Mouse (Mus musculus): ENCODE results near the gene Trex1. TPM values are rescaled to one million over a fixed set of nuclear protein-coding genes. Genes with fewer than 3 reads are reported as not detected.

Gene Trex1
- polyA plus RNA-seq, 1 experiment from 2014 or later = 11.5 TPM

- no peak for ATAC-seq (ENCODE audit: low FRiP score, low read depth)
- H3K36me3 ChIP-seq = peaks cover 36% of the 10 kb centered on the region
Measured at GRCm38 (mm10) chr9:109056081-109056690, 3.3 kb downstream of the Trex1 start.

GRCm38 (mm10) chr9:109055271-109056030 lies 4.1 kb downstream of the Trex1 start:
- Histone ChIP-seq H3K9me3 (no peaks in the 10 kb centered on the region), H3K36me3 (peaks cover 31% of the 10 kb centered on the region), H3K27me3 (no peaks in the 10 kb centered on the region), H3K4me2 (replicated peaks) (peak overlapping the region; percentile 39), H3K4me3 (peak overlapping the region; percentile 30), H3K27ac (replicated peaks) (no peak overlapping the region), H3K4me1 (peaks cover 22% of the 10 kb centered on the region), H3K9ac (replicated peaks) (peak overlapping the region; percentile 43; the same call in 1 of the 2 replicates)
- WGBS = 95% methylated on average over 12 of the region's 12 CpGs
- ATAC-seq (ENCODE audit: low FRiP score, low read depth) = no peak

More at GRCm38 (mm10) chr9:109056081-109056690, 3.3 kb downstream of the Trex1 start:
- Histone ChIP-seq H3K4me3 (no peak overlapping the region), H3K4me1 (peaks cover 22% of the 10 kb centered on the region), H3K27ac (replicated peaks) (no peak overlapping the region), H3K9ac (replicated peaks) (no peak overlapping the region), H3K9me3 (no peaks in the 10 kb centered on the region), H3K4me2 (replicated peaks) (no peak overlapping the region), H3K27me3 (no peaks in the 10 kb centered on the region)
- 91% methylated on average over 17 of the region's 17 CpGs for WGBS

- peak overlapping the region; percentile 39 for H3K4me2 ChIP-seq (replicated peaks)
- peaks cover 31% of the 10 kb centered on the region for H3K36me3 ChIP-seq
- peak overlapping the region; percentile 39 for H3K27ac ChIP-seq (replicated peaks)
- H3K9me3 ChIP-seq = no peaks in the 10 kb centered on the region
- peak overlapping the region; percentile 30 for H3K4me3 ChIP-seq
- peaks cover 20% of the 10 kb centered on the region for H3K4me1 ChIP-seq
- H3K9ac ChIP-seq (replicated peaks) = peak overlapping the region; percentile 43; the same call in 1 of the 2 replicates
- 8% methylated on average over 7 of the region's 7 CpGs for WGBS
- no peaks in the 10 kb centered on the region for H3K27me3 ChIP-seq
- ATAC-seq (ENCODE audit: low FRiP score, low read depth) = peak; percentile 36; the same call in 1 of the 2 replicates
Measured at GRCm38 (mm10) chr9:109054712-109055111, 4.8 kb downstream of the Trex1 start.

- ATAC-seq (ENCODE audit: low FRiP score, low read depth) = no peak
- H3K9me3 ChIP-seq = no peaks in the 10 kb centered on the region
- H3K27me3 ChIP-seq = no peaks in the 10 kb centered on the region
- H3K4me3 ChIP-seq = no peak overlapping the region
- WGBS = 77% methylated on average over 6 of the region's 6 CpGs
- H3K9ac ChIP-seq (replicated peaks) = no peak overlapping the region
- no peak overlapping the region for H3K4me2 ChIP-seq (replicated peaks)
- H3K36me3 ChIP-seq = peaks cover 26% of the 10 kb centered on the region
- H3K27ac ChIP-seq (replicated peaks) = no peak overlapping the region
- H3K4me1 ChIP-seq = peaks cover 11% of the 10 kb centered on the region
Measured at GRCm38 (mm10) chr9:109053851-109054250, 5.7 kb downstream of the Trex1 start.

GRCm38 (mm10) chr9:109053366-109053765 lies 6.2 kb downstream of the Trex1 start:
- ATAC-seq (ENCODE audit: low FRiP score, low read depth) = no peak
- H3K27me3 ChIP-seq = no peaks in the 10 kb centered on the region
- H3K36me3 ChIP-seq = peaks cover 21% of the 10 kb centered on the region
- no peaks in the 10 kb centered on the region for H3K9me3 ChIP-seq
- H3K9ac ChIP-seq (replicated peaks) = no peak overlapping the region
- no peak overlapping the region for H3K27ac ChIP-seq (replicated peaks)
- H3K4me3 ChIP-seq = no peak overlapping the region
- H3K4me1 ChIP-seq = peaks cover 11% of the 10 kb centered on the region
- no peak overlapping the region for H3K4me2 ChIP-seq (replicated peaks)
- 73% methylated on average over 3 of the region's 3 CpGs for WGBS

- no peak overlapping the region for H3K27ac ChIP-seq (replicated peaks)
- no peaks in the 10 kb centered on the region for H3K9me3 ChIP-seq
- H3K4me3 ChIP-seq = no peak overlapping the region
- H3K27me3 ChIP-seq = no peaks in the 10 kb centered on the region
- ATAC-seq (ENCODE audit: low FRiP score, low read depth) = no peak
- no peak overlapping the region for H3K4me2 ChIP-seq (replicated peaks)
- H3K4me1 ChIP-seq = peaks cover 11% of the 10 kb centered on the region
- 84% methylated on average over 9 of the region's 9 CpGs for WGBS
- H3K9ac ChIP-seq (replicated peaks) = no peak overlapping the region
- H3K36me3 ChIP-seq = peaks cover 14% of the 10 kb centered on the region
Measured at GRCm38 (mm10) chr9:109052490-109053260, 6.9 kb downstream of the Trex1 start.

GRCm38 (mm10) chr9:109051651-109052489 lies 7.7 kb downstream of the Trex1 start:
- Histone ChIP-seq H3K9me3 (no peaks in the 10 kb centered on the region), H3K27me3 (no peaks in the 10 kb centered on the region), H3K27ac (replicated peaks) (no peak overlapping the region), H3K36me3 (peaks cover 6% of the 10 kb centered on the region), H3K4me3 (no peak overlapping the region), H3K9ac (replicated peaks) (no peak overlapping the region), H3K4me2 (replicated peaks) (no peak overlapping the region), H3K4me1 (peaks cover 11% of the 10 kb centered on the region)
- 91% methylated on average over 10 of the region's 10 CpGs for WGBS
- ATAC-seq (ENCODE audit: low FRiP score, low read depth) = no peak

- Histone ChIP-seq H3K4me3 (no peak overlapping the region), H3K27ac (replicated peaks) (no peak overlapping the region), H3K4me1 (peaks cover 11% of the 10 kb centered on the region), H3K9ac (replicated peaks) (no peak overlapping the region), H3K9me3 (no peaks in the 10 kb centered on the region), H3K4me2 (replicated peaks) (no peak overlapping the region), H3K27me3 (no peaks in the 10 kb centered on the region), H3K36me3 (no peaks in the 10 kb centered on the region)
- no peak for ATAC-seq (ENCODE audit: low FRiP score, low read depth)
- 94% methylated on average over 13 of the region's 13 CpGs for WGBS
Measured at GRCm38 (mm10) chr9:109051011-109051501, 8.5 kb downstream of the Trex1 start.

- WGBS = 85% methylated on average over 3 of the region's 3 CpGs
- H3K36me3 ChIP-seq = no peaks in the 10 kb centered on the region
- no peak for ATAC-seq (ENCODE audit: low FRiP score, low read depth)
- no peak overlapping the region for H3K4me2 ChIP-seq (replicated peaks)
- no peak overlapping the region for H3K9ac ChIP-seq (replicated peaks)
- H3K9me3 ChIP-seq = no peaks in the 10 kb centered on the region
- peaks cover 11% of the 10 kb centered on the region for H3K4me1 ChIP-seq
- no peak overlapping the region for H3K4me3 ChIP-seq
- H3K27ac ChIP-seq (replicated peaks) = no peak overlapping the region
- no peaks in the 10 kb centered on the region for H3K27me3 ChIP-seq
Measured at GRCm38 (mm10) chr9:109050674-109050997, 8.9 kb downstream of the Trex1 start.

GRCm38 (mm10) chr9:109049996-109050673 lies 9.4 kb downstream of the Trex1 start:
- Histone ChIP-seq H3K9me3 (no peaks in the 10 kb centered on the region), H3K27ac (replicated peaks) (no peak overlapping the region), H3K4me3 (no peak overlapping the region), H3K27me3 (no peaks in the 10 kb centered on the region), H3K9ac (replicated peaks) (0 out of 2 replicates have a peak overlapping the region, but pooled peaks have one; percentile 24), H3K4me2 (replicated peaks) (no peak overlapping the region), H3K36me3 (no peaks in the 10 kb centered on the region), H3K4me1 (peaks cover 8% of the 10 kb centered on the region)
- no peak for ATAC-seq (ENCODE audit: low FRiP score, low read depth)
- 80% methylated on average over 9 of the region's 9 CpGs for WGBS

- no peak overlapping the region for H3K4me3 ChIP-seq
- no peaks in the 10 kb centered on the region for H3K27me3 ChIP-seq
- H3K9ac ChIP-seq (replicated peaks) = no peak overlapping the region
- no peak for ATAC-seq (ENCODE audit: low FRiP score, low read depth)
- 77% methylated on average over 7 of the region's 7 CpGs for WGBS
- no peak overlapping the region for H3K27ac ChIP-seq (replicated peaks)
- H3K4me2 ChIP-seq (replicated peaks) = no peak overlapping the region
- peaks cover under 1% of the 10 kb centered on the region for H3K4me1 ChIP-seq
- no peaks in the 10 kb centered on the region for H3K36me3 ChIP-seq
- no peaks in the 10 kb centered on the region for H3K9me3 ChIP-seq
Measured at GRCm38 (mm10) chr9:109049316-109049715, 10.2 kb downstream of the Trex1 start.

All from midbrain, embryonic 12.5 days (tissue).